Mouse (Mus musculus) ovary, postnatal 14 days (tissue): Measurements from ENCODE around the gene Cd9.
"Not testable (repeated sequence)": the region's sequence is repeated elsewhere in the genome, so short reads cannot be mapped to it uniquely, and the experiment has no call there.

ENCODE experiments used
- DNase-seq: peaks from one replicate; pipeline ENCODE4 v3.0.0; 2022; ENCODE audit warnings: low spot score

Cd9 gene

GRCm38 (mm10) chr6:125498062-125498461 lies 3.5 kb upstream of the Cd9 start:
- DNase-seq = no peak

GRCm38 (mm10) chr6:125496417-125496816 lies 1.8 kb upstream of the Cd9 start:
- no peak for DNase-seq

- no peak for DNase-seq
These were observed 770 bp upstream of the Cd9 start for GRCm38 (mm10) chr6:125495361-125495760.

- no peak for DNase-seq
These were observed 1.4 kb downstream of the Cd9 start for GRCm38 (mm10) chr6:125493147-125493546.

DNA sequence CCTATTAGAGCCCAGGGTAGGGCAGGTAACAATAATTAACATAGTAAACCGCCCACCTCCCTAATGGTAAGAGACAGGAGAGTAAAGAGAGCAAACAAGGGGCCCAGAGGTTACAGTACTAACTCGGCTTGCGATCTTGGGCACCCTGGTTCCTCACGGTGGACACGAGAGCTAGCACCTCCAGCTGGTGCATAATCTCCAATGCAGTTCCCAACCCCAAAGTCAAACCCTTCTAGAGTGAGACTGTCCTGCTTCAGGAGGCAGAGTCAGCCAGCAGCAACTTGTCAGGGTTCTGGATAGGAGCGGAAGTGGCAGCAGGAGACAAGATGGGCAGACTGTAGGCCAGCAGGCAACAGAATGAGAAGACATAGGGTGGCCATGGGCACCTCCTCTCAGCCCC lies 1.9 kb downstream of the Cd9 start:
- DNase-seq = no peak

DNA sequence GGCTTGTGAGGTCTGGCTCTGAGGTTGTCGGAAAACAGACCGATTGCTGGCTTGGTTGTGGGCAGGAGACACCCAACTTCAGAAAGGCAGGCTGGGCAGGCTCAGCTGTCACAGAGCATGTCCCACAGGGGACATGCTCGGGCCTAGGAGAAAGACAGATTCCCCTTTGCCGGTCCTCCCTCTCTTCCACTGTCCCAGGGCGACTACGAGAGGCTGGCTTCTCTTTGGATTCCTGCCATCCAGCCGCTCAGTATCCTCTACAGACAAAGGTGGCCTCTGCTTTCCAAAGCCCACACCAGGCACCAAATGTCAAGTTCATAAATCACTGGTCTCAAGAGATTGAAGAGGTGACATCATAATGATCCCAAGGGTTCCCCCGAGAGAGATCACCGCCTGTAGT lies 2.6 kb downstream of the Cd9 start:
- no peak for DNase-seq

- DNase-seq = no peak
These were observed 3.2 kb downstream of the Cd9 start for GRCm38 (mm10) chr6:125491393-125491792.

GRCm38 (mm10) chr6:125489881-125490559 lies 4.6 kb downstream of the Cd9 start:
- no peak for DNase-seq

GRCm38 (mm10) chr6:125485589-125485988 lies 9.0 kb downstream of the Cd9 start:
- DNase-seq = no peak

DNA sequence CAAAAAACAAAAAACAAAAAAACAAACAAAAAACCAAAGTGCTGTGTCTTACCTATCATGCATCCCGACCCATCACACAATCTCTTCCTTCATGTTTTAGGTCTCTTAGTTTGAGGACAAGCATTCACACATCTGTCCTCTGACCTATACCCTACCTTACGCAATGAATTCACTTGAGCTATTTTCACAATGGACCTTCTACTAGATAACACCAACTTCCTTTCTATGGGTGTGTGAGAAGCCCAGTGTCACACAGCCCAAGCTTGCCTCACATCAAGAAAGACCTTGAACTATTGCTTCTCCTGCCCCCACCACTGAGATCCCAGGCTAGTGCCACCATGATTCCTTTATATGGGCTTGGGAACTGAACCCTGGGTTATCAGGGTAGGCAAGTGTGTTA lies 9.9 kb downstream of the Cd9 start:
- DNase-seq = no peak

DNA sequence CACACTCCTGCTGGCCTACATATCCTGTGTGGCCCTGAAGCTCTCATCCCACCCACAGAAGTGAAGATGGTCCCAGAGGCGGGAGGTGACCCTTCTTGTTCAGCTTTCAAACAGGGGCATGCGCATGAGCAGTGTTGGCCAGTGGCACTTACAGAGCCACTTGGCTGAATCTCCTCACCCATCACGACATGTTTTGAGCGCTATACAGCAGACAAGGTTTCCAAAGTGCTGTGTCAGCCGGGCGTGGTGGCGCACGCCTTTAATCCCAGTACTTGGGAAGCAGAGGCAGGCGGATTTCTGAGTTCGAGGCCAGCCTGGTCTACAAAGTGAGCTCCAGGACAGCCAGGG lies 10.3 kb downstream of the Cd9 start:
- not testable (repeated sequence) for DNase-seq

DNA sequence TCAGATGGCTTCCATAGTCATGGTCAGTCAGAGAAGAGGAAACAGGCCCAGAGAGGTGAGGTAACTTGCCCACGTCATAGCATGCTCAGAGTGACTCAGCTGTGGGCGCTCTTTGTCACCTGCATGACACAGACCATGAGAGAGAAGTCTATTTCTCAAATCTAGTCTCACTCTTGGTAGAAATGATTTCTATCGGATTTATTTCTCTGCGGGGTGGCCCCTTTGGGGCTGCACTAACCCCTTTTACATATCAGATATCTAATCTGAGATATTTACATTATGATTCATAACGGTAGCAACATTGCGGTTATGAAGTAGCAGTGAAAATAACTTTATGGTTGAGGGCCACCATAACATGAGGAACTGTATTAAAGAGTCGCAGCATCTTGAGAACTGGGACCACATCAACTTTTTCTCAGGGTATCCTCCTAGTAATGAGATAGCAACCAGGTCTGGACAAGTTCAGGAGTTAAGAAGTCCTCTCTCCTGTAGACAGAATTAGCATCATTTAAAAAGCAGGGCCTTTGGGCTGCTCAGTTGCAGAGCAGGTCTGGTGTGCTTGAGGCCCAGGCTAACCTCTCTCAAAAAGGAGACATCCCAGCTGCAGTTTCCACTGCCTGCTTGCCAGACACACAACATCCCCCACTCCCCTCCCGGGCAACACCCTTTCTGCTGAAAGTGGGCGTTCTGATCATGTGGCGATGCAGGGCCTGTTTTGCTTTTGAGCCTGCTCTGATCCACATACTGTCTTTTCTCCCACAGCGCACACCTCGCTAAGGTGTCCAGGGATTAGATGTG lies 10.9 kb downstream of the Cd9 start:
- DNase-seq = no peak

DNA sequence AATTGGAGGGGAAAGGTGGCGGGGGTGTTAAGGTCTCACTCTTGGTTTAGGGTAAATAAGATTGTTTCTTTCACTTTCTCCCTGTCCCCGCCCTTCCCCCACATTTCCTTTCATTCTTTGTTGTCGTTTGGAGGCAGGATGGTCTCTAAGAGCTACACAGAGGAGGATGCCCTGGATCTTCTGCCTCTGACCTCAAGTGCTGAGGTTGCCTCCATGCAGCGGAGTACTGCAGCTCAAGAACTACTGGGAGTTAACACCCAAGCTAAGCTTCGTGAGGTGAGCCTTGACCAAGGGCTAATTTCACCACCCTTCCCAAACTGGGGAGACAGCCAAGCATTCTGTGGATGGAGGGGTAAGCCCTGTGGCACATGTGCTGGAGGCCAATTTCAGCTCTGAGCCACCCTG lies 12.2 kb downstream of the Cd9 start:
- DNase-seq = no peak

DNA sequence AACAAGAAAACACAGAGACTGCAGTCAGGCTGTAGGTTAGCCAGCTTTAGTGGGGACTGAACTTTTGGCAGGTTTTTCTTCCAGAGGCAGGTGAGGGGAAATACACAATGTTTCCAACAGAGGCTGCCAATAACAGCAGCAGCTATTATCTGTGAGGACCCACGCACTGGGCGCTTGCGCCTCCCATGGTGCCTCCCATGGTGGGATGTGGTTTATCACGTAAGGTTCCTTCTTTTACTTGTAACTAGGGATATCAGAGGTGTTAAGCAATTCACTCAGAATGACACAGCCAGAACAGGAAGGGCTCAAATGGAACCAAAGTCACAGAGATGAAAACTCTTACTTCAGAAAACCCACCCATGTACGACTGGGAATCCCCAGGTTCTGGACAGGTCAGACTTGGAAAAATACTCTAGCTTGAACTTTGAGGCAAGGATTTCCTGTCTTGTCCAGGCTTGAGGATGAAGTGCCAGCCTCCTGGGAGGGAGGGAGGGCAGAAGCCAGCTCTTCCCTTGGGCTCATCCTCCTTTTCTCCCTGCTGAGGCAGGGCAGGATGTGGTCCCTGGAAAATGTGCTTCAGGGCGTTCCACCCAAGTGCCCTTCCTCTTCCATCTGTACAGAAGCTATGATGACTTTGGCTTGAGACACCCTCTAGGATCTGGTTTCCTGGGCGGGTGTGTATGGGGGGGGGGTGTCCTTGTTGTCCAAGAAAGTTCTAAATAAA lies 12.8 kb downstream of the Cd9 start:
- DNase-seq = no peak

- no peak for DNase-seq
These were observed 13.9 kb downstream of the Cd9 start for GRCm38 (mm10) chr6:125480396-125481361.

GRCm38 (mm10) chr6:125479359-125479758 lies 15.2 kb downstream of the Cd9 start:
- no peak for DNase-seq

- no peak for DNase-seq
These were observed 16.2 kb downstream of the Cd9 start for GRCm38 (mm10) chr6:125478135-125479128.

- no peak for DNase-seq
These were observed 17.6 kb downstream of the Cd9 start for GRCm38 (mm10) chr6:125476826-125477589.

GRCm38 (mm10) chr6:125476090-125476489 lies 18.5 kb downstream of the Cd9 start:
- DNase-seq = no peak

DNA sequence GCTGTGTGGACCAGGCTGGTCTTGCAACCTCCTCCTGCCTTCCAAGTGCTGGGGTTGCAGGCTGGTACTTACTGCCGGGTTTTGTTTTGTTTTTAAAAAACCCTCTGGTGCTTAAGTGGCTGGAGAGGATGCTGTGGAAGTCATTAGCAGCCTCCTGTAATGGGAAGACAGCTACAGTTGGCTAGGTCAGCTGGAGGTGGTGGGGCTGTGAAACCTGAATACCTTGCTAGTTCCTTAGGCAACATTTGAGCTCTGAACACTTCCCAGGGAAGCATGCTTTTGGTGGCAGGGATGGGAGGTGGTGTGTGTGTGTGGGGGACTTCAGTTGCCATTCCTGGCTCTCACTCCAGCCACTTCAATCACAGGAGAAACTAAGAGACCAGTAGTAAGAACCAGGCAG lies 19.4 kb downstream of the Cd9 start:
- DNase-seq = no peak
